Mouse (Mus musculus) myocyte (in vitro differentiated cells): Measurements from ENCODE around the gene Synm.

Source experiments
- E2F4 ChIP-seq: IDR thresholded peaks from one replicate; pipeline ENCODE4 v1.6.1; 2011; ENCODE audit warnings: mild to moderate bottlenecking, control low read depth, moderate library complexity; ENCODE audit not compliant: insufficient read depth
- MAX ChIP-seq: IDR thresholded peaks from one replicate; pipeline ENCODE4 v1.6.1; 2011; ENCODE audit warnings: low read depth, mild to moderate bottlenecking, control low read depth
- MYOD1 ChIP-seq, 3 experiments: IDR thresholded peaks; one replicate each; pipeline ENCODE4 v1.6.1; 2011; ENCODE audit warnings: control low read depth in 2 of 3, low read depth in 2 of 3, mild to moderate bottlenecking in 2 of 3, moderate library complexity in 1 of 3; ENCODE audit not compliant: insufficient read length in 2 of 3, control insufficient read depth in 1 of 3
- POLR2A ChIP-seq: IDR thresholded peaks from one replicate; pipeline ENCODE4 v1.6.1; 2011; ENCODE audit warnings: low read depth, mild to moderate bottlenecking, control low read depth, moderate library complexity; ENCODE audit not compliant: insufficient read length
- POLR2AphosphoS2 ChIP-seq: IDR thresholded peaks from one replicate; pipeline ENCODE4 v1.6.1; 2011; ENCODE audit warnings: low read depth, control low read depth; ENCODE audit not compliant: insufficient read length
- SRF ChIP-seq: IDR thresholded peaks from one replicate; pipeline ENCODE4 v1.6.1; 2011; ENCODE audit warnings: low read depth; ENCODE audit not compliant: control insufficient read depth, insufficient read length
- TCF12 ChIP-seq: IDR thresholded peaks from one replicate; pipeline ENCODE4 v1.6.1; 2011; ENCODE audit warnings: mild to moderate bottlenecking, control low read depth; ENCODE audit not compliant: poor library complexity, insufficient read depth, severe bottlenecking
- USF1 ChIP-seq: IDR thresholded peaks from one replicate; pipeline ENCODE4 v1.6.1; 2011; ENCODE audit warnings: low read depth, mild to moderate bottlenecking, control low read depth, moderate library complexity

DNA sequence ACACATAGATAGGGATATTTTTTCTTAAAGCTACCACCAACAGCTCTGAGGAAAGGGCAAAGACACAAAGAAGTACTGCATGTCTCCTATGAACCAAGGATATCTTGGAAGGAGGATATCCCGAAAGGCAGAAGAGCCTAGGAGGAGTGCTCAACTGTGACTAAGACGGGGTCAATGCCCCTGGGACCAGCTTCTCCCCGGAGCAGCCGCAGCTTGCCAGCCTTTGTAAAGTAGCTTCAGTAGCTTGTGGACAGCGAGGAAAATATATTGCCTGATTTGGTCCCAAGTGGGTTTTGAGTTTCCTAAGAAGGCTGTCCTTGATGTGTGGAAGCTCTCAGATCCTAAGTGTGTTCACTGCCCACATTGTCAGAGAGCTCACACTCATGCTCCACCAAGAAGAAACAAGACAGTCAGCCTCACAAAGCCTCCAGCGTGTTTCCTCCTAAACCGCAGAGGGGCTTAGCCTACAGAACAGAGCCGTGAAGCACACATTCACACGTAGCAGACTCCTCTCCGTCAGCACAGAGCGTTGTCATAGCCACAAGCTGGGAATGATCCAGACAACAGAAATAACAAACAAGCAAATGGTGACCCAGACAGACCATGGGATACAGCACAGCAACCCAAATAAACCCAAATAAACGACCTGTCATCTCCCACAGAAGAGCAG is 17.2 kb upstream of the Synm start:
- TF ChIP-seq MAX = no peak
- no peak for TF ChIP-seq MYOD1 (IDR thresholded peaks at IDR 0.05; ENCODE audit: control insufficient read depth in 1 of 3, insufficient read length in 2 of 3, low read depth in 2 of 3)
- no peak for TF ChIP-seq USF1
- TF ChIP-seq POLR2A = no peak
- no peak for TF ChIP-seq TCF12
- TF ChIP-seq E2F4 = no peak
- no peak for TF ChIP-seq POLR2AphosphoS2
- no peak for TF ChIP-seq SRF
